ENCODE assay signal across 18 mouse cellular contexts in genomic region chr6:108808786-108809185, GRCm38 (mm10). TPM values are rescaled to one million over a fixed set of nuclear protein-coding genes. Genes with fewer than 3 reads are reported as not detected.
DNase-seq lines count a peak whose midpoint lies in the region; ATAC-seq and TF ChIP-seq lines count a peak whose summit lies in the region.
"Had no signal": no experiment of that assay in that cellular context is flagged by ENCODE, and none has a peak within 500 bp of the region (broad histone marks: within the 10 kb centered on the region; RNA-seq: fewer than 3 reads in every experiment).

No protein-coding gene starts in this region.

- no peaks in the 10 kb centered on the region for H3K36me3 ChIP-seq in hindbrain, postnatal 0 days (ENCODE audit: insufficient read depth, low read length)
- no peaks in the 10 kb centered on the region for H3K36me3 ChIP-seq in hindbrain, embryonic 10.5 days
- H3K36me3 ChIP-seq in lung, postnatal 0 days (ENCODE audit: insufficient read depth, low read length): no peaks in the 10 kb centered on the region
- H3K36me3 ChIP-seq in splenic B cell, adult 2 months (ENCODE audit: control insufficient read depth, insufficient read depth, low read length, poor library complexity, severe bottlenecking): no peaks in the 10 kb centered on the region
- H3K36me3 ChIP-seq: embryonic facial prominence, embryonic 15.5 days; forebrain, embryonic 12.5 days; lung, embryonic 15.5 days; midbrain, embryonic 10.5 days had no signal

- 88% methylated on average over 1 of the region's 1 CpGs for WGBS in hindbrain, postnatal 0 days
- WGBS in hindbrain, embryonic 10.5 days: 78% methylated on average over 1 of the region's 1 CpGs
- 80% methylated on average over 1 of the region's 1 CpGs for WGBS in lung, postnatal 0 days

- no peaks in the 10 kb centered on the region for H3K27me3 ChIP-seq in hindbrain, postnatal 0 days (ENCODE audit: insufficient read depth, low read length)
- no peaks in the 10 kb centered on the region for H3K27me3 ChIP-seq in hindbrain, embryonic 10.5 days (ENCODE audit: insufficient read depth, poor library complexity, severe bottlenecking)
- H3K27me3 ChIP-seq in lung, postnatal 0 days (replicated peaks; ENCODE audit: insufficient read depth, low read length): no peaks in the 10 kb centered on the region
- H3K27me3 ChIP-seq in splenic B cell, adult 2 months (ENCODE audit: control insufficient read depth, insufficient read depth, low read length, poor library complexity, severe bottlenecking): no peaks in the 10 kb centered on the region
- H3K27me3 ChIP-seq: embryonic facial prominence, embryonic 15.5 days; forebrain, embryonic 12.5 days; lung, embryonic 15.5 days had no signal

- peaks cover 10% of the 10 kb centered on the region for H3K4me1 ChIP-seq in hindbrain, postnatal 0 days (ENCODE audit: insufficient read depth, low read length)
- H3K4me1 ChIP-seq in hindbrain, embryonic 10.5 days (replicated peaks): no peaks in the 10 kb centered on the region
- no peaks in the 10 kb centered on the region for H3K4me1 ChIP-seq in lung, postnatal 0 days (ENCODE audit: insufficient read depth, low read depth, low read length)
- H3K4me1 ChIP-seq: lung, embryonic 15.5 days; midbrain, embryonic 10.5 days had no signal

- no peak overlapping the region for H3K4me3 ChIP-seq in hindbrain, postnatal 0 days (ENCODE audit: low read length)
- no peak overlapping the region for H3K4me3 ChIP-seq in hindbrain, embryonic 10.5 days
- H3K4me3 ChIP-seq in lung, postnatal 0 days (ENCODE audit: low read depth, low read length): no peak overlapping the region
- H3K4me3 ChIP-seq: embryonic facial prominence, embryonic 15.5 days; forebrain, embryonic 12.5 days; lung, embryonic 15.5 days; midbrain, embryonic 10.5 days had no signal

- H3K27ac ChIP-seq in hindbrain, postnatal 0 days: no peak overlapping the region
- H3K27ac ChIP-seq in hindbrain, embryonic 10.5 days: no peak overlapping the region
- H3K27ac ChIP-seq in lung, postnatal 0 days (ENCODE audit: low read length): no peak overlapping the region
- H3K27ac ChIP-seq: embryonic facial prominence, embryonic 15.5 days; forebrain, embryonic 12.5 days; hindbrain, embryonic 14.5 days; lung, embryonic 15.5 days; midbrain, embryonic 10.5 days had no signal

- no peak overlapping the region for H3K4me2 ChIP-seq in hindbrain, postnatal 0 days (ENCODE audit: low read depth, low read length)
- no peak overlapping the region for H3K4me2 ChIP-seq in lung, postnatal 0 days (replicated peaks; ENCODE audit: low read depth, low read length)
- H3K4me2 ChIP-seq: embryonic facial prominence, embryonic 15.5 days; forebrain, embryonic 12.5 days; hindbrain, embryonic 14.5 days; lung, embryonic 15.5 days had no signal

- H3K9me3 ChIP-seq in hindbrain, postnatal 0 days (ENCODE audit: low read length): no peaks in the 10 kb centered on the region
- no peaks in the 10 kb centered on the region for H3K9me3 ChIP-seq in hindbrain, embryonic 10.5 days
- no peaks in the 10 kb centered on the region for H3K9me3 ChIP-seq in lung, postnatal 0 days (ENCODE audit: low read length)
- H3K9me3 ChIP-seq: embryonic facial prominence, embryonic 15.5 days; forebrain, embryonic 12.5 days; lung, embryonic 15.5 days; midbrain, embryonic 10.5 days had no signal

- TF ChIP-seq CTCF in hindbrain, postnatal 0 days (IDR thresholded peaks at IDR 0.05; ENCODE audit: low read depth): peak; percentile 35; the same call in 1 of the 2 replicates
- TF ChIP-seq CTCF in lung, postnatal 0 days (IDR thresholded peaks at IDR 0.05): peak; percentile 49

- DNase-seq in hindbrain, postnatal 0 days (ENCODE audit: low spot score): no peak
- no peak for DNase-seq in hindbrain, embryonic 10.5 days (ENCODE audit: low spot score)
- no peak for DNase-seq in lung, postnatal 0 days (ENCODE audit: low spot score)
- DNase-seq in lung, postnatal 36 days: no peak
- DNase-seq in brain, adult 2 months (ENCODE audit: low read depth, low spot score): peak; percentile 24
- peak; percentile 30 for DNase-seq in splenic B cell, adult 2 months (ENCODE audit: low read depth, low spot score)
- DNase-seq in ovary, postnatal 36 days (ENCODE audit: low spot score): no peak
- no peak for DNase-seq in c-Kit-positive CD71-positive TER-119-positive erythroid progenitor cells, embryonic 14.5 days (ENCODE audit: low spot score)
- DNase-seq: adrenal gland, postnatal 25 days; cerebellum, adult 11-12 months; heart, adult 18-20 months; kidney, adult 8-10 months had no signal

- H3K9ac ChIP-seq in hindbrain, postnatal 0 days (replicated peaks; ENCODE audit: low read length): no peak overlapping the region
- no peak overlapping the region for H3K9ac ChIP-seq in lung, postnatal 0 days (replicated peaks; ENCODE audit: low read depth)
- H3K9ac ChIP-seq: embryonic facial prominence, embryonic 15.5 days; forebrain, embryonic 12.5 days; hindbrain, embryonic 14.5 days; lung, embryonic 15.5 days had no signal

- no peak for TF ChIP-seq EP300 in lung, postnatal 0 days (IDR thresholded peaks at IDR 0.05)

- no peak for ATAC-seq in hindbrain, postnatal 0 days
- no peak for ATAC-seq in lung, postnatal 0 days
- ATAC-seq: activated CD4-positive, CD25-positive, alpha-beta regulatory T cell, adult 4 months had no signal

RNA-seq across cellular contexts. Expression of gene Edem1, which starts 19.7 kb away (rescaled TPM):
- 12.6 and 13.4 TPM in 2 replicates for total RNA-seq in hindbrain, postnatal 0 days (2014; rRNA removed)
- 4.9 and 5.0 TPM in 2 replicates for polyA plus RNA-seq in hindbrain, postnatal 0 days (2015; fragmentation: Nextera tagmentation; extraction: Ambion mirVana)
- 16.7 and 16.8 TPM in 2 replicates for polyA plus RNA-seq in hindbrain, embryonic 10.5 days (2016; fragmentation: Nextera tagmentation; extraction: Ambion mirVana)
- 15.0 and 15.5 TPM in 2 replicates for polyA plus RNA-seq in lung, postnatal 0 days (2015; fragmentation: Nextera tagmentation; extraction: Ambion mirVana)

RNA-seq across cellular contexts. Expression of gene Arl8b, which starts 25.9 kb away (rescaled TPM):
- total RNA-seq in hindbrain, postnatal 0 days (2014; rRNA removed): 59.6 and 71.8 TPM in 2 replicates
- 102 and 104 TPM in 2 replicates for polyA plus RNA-seq in hindbrain, postnatal 0 days (2015; fragmentation: Nextera tagmentation; extraction: Ambion mirVana)
- polyA plus RNA-seq in hindbrain, embryonic 10.5 days (2016; fragmentation: Nextera tagmentation; extraction: Ambion mirVana): 63.5 and 65.9 TPM in 2 replicates
- polyA plus RNA-seq in lung, postnatal 0 days (2015; fragmentation: Nextera tagmentation; extraction: Ambion mirVana): 45.5 and 54.3 TPM in 2 replicates

Comparison
In these comparisons a context has a peak if more than half of its experiments do, and no peak if none do; other contexts are left out.
1. DNase-seq: peak in brain, adult 2 months (single experiment) and splenic B cell, adult 2 months (single experiment); none in hindbrain, postnatal 0 days (single experiment), hindbrain, embryonic 10.5 days (single experiment), lung, postnatal 0 days (single experiment), lung, postnatal 36 days (single experiment), ovary, postnatal 36 days (single experiment) and c-Kit-positive CD71-positive TER-119-positive erythroid progenitor cells, embryonic 14.5 days (single experiment).